Mouse (Mus musculus): ENCODE data around the gene Trmt13.
"Not testable (repeated sequence)": the region's sequence is repeated elsewhere in the genome, so short reads cannot be mapped to it uniquely, and the experiment has no call there.

Trmt13 gene

GRCm38 (mm10) chr3:116614295-116614892 is at the start of gene Trmt13:
Trmt13 (minus strand) TSS chr3:116614587.
- DNase-seq (ENCODE audit: low spot score in 2 of 2), result no peak

DNA sequence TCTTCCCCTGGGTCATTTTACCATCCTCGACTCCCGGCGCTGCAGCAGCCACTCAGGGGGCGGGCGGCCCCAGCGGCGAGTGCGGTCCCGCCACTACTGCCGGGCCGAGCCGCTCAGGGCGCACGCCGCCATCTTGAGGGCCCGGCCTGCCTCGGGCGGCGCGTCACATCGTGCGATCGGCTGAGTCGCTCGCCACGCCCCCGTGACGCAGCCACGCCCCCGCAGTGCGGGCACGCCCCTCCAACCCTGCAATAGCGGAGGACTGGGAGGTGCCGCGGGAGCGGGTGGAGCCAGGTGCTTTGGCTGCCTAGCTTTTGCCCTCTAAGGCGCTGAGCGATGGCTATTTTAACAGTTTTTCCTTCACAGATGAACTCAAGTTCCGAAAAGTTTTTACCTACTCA is 48.1 kb upstream of the Trmt13 start, which contains the start of gene Mfsd14a:
TSS of gene Mfsd14a (minus strand) at position 215 of the 401 bp plus-strand sequence.
- peak; percentile 100 for DNase-seq (ENCODE audit: low spot score in 2 of 2)

DNA sequence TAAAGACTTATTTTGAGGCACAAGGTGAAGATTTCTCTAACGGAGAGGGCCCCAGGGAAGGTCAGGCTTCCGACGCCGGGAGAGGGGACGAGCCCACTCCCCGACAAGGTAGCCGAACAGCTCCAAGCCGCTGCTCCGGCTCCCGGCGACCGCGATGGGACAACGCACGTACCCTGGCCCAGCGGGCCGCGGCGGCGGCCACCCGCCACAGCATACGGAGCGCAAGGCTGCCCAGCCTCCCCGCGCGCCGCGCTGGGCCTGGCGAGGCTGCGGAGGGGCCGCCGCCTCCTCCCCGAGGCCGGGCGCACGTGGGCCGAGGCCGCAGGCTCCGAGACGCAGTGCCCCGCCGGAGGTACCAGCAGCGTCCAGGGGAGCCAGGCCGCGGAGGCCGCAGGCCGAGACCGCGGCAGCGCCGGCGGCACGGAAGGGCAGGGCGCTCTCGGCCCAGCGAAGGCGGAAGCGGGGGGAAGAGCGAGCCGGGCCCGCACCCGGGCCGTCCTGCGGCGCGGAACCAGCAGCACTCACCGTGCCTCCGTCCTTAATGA is 47.6 kb upstream of the Trmt13 start:
- no peak for DNase-seq (ENCODE audit: low spot score in 2 of 2)

- DNase-seq (ENCODE audit: low spot score in 2 of 2), result no peak
Measured at GRCm38 (mm10) chr3:116661288-116661869, 47.0 kb upstream of the Trmt13 start.

- no peak for DNase-seq (ENCODE audit: low spot score in 2 of 2)
Measured at GRCm38 (mm10) chr3:116659856-116660430, 45.6 kb upstream of the Trmt13 start.

- no peak for DNase-seq (ENCODE audit: low spot score in 2 of 2)
Measured at GRCm38 (mm10) chr3:116658928-116659565, 44.7 kb upstream of the Trmt13 start.

DNA sequence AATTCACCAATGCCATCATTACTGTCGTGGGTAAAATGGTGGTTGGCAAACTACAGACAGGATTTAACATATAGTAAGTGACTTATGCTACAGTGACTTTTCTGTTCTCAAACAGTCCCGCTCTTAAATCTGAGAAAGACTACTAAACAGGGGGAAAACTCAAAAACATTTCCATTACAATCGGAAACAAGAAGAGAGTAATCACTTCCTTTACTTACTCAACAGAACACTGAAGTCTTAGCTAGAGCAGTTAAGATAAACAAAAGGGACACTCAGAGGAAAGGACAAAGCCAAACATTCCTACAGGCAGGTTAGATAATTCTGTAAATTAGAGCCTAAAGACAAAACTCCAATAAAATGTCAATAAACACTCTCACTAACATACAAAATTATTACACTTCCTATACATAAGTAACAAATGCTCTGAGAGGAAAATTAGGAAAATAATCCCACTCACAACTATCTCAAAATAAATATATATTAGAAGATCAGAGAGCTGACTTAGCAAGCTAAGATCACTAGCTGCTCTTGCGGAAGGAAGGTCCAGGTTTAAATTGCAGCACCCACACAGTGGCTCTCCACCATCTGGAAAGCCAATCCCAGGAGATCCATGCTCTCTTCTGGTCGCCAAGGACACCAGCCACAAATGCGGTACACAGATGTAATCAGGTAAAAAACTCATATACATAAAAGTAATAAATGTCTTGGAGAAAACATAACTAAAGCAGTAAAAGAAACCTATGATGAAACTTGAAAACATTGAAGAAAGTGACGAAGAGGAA is 42.0 kb upstream of the Trmt13 start:
- DNase-seq (ENCODE audit: low spot score in 2 of 2), result no peak

DNA sequence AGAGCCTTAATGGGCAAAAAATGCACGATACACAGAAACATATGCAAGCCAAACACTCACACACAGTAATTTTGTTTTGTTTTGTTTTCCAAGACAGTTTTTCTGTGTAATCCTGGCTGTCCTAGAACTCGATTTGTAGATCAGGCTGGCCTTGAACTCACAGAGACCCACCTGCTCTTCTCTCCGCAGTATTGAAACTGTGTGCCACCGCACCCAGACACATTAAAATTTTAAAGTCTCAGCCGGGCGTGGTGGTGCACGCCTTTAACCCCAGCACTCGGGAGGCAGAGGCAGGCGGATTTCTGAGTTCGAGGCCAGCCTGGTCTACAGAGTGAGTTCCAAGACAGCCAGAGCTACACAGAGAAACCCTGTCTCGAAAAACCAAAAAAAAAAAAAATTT is 39.7 kb upstream of the Trmt13 start:
- not testable (repeated sequence) for DNase-seq (ENCODE audit: low spot score in 2 of 2)

DNA sequence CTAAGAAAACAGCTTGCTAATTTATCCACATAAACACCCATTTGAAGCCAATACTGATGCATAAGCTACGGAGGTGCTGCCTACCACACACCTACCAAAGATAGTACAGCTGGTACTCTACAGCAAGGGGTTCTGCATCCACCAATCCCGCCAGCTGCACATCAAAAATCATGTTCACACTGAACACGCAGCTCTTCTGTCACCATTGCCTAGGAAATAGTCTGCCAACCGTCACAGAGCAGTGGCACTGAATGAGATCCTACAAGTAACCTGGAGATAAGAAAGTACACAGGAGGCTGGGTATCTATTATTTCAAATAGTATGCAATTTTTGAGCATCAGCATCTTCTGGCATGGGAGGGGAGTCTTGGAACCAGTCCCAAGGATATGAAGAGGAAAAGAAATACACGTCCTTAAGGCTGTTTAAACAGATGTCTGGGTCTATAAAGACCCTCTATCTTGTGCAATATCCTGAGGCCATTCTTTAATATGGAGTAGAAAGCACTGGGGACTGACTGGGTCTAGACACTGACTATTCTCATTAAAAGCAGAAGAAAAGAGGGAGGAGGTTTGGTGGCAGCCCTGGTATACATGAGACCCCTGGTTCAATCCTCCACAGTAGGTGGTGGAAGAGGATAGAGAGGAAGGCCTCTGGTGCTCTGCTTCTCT is 39.0 kb upstream of the Trmt13 start:
- no peak for DNase-seq (ENCODE audit: low spot score in 2 of 2)

DNA sequence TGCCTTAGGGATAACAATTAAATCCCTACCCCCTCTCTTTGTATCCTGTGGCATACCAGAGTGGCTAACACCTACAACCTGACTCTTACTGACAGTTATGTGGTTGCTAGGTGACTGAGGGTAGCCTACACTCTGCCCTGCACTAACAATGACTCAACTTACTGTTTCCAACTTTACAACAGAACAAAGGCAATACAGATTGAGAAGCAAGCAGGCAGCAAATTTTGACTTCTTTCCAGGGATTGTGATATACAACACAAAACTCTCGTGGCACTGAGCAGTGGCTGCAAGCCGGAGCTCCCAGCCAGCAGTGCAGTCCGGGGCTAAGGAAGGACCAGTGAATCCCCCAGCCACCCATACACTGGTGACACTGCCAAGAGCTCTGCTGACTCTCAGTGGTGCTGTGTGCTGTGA is 37.7 kb upstream of the Trmt13 start:
- no peak for DNase-seq (ENCODE audit: low spot score in 2 of 2)

GRCm38 (mm10) chr3:116650698-116651097 is 36.3 kb upstream of the Trmt13 start:
- DNase-seq (ENCODE audit: low spot score in 2 of 2), result no peak

- no peak for DNase-seq (ENCODE audit: low spot score in 2 of 2)
Measured at GRCm38 (mm10) chr3:116648805-116649204, 34.4 kb upstream of the Trmt13 start.

DNA sequence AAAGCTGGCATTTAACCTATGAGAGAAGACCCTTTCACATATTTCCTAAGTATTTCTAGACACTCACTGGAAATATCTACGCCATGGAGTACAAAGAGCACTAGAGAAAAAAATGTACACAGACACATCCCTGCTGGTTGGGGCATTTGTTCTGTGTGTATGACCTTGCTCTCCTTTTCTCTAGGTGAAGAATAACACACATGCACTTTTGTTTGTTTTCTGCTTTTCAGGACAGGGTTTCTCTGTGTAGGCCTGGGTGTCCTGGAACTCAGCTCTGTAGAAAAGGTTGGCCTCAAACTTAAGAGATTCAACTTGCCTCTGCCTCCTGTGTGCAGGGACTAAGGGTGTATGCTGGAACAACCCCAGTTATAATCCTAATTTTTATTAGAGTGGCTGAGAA is 32.0 kb upstream of the Trmt13 start:
- no peak for DNase-seq (ENCODE audit: low spot score in 2 of 2)

DNA sequence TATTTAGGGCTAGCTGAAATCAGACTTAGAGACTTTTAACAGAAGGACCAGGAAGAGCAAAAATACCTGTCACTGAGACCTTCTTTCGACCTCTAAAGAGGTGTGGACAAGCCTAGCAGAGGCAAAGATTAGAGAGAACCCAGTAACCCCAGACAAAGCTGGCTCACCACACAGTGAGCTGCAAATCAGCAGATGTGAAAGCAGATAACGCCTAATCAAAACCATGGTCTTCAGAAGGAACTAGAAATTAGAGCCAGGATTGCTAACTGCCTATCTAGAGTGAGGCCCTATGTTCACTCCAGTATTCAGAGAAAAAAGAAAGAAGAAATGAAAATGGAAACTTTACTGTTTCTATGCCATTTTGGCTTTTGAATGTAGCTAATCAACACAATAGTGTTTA is 28.0 kb upstream of the Trmt13 start:
- DNase-seq (ENCODE audit: low spot score in 2 of 2), result no peak

- DNase-seq (ENCODE audit: low spot score in 2 of 2), result no peak
Measured at GRCm38 (mm10) chr3:116641811-116642371, 27.5 kb upstream of the Trmt13 start.

- DNase-seq (ENCODE audit: low spot score in 2 of 2), result no peak
Measured at GRCm38 (mm10) chr3:116640024-116640423, 25.6 kb upstream of the Trmt13 start.

- no peak for DNase-seq (ENCODE audit: low spot score in 2 of 2)
Measured at GRCm38 (mm10) chr3:116638572-116638971, 24.2 kb upstream of the Trmt13 start.

DNA sequence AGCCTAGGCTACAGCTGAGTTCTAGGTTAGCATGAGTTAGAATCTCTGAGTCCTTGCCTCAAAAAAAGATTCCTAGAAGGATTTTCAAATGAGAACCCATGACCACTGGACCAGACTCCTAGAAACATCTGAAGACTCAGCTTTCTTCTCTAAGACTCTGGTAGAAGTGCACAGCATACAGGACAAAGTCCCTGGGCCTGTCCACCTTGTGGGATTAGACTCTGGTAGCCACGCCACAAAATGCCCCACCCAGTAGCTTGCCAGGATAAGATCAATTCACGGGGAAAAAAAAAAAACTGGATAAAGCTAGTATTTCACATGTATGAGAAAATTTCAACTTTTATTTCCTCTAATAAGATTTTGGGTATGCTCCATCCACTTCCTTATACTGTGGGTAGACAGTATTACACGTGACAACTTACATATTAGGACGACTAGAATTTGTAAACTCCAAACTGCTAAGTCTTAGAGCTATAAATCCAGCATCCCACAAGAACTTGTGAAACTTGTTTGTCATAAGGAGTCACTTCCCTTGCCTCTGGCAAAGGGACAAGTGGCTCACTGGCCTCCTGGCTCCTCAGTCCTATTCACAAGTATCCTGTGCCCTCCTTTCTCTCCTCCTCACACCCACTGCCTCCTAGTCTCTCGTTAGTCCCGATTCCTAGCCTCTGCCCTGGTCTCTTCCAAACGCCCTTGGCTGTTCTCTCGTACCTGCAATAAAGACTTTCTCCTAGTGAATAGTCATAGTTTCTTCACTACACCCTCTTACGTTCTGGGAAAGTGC is 23.5 kb upstream of the Trmt13 start:
- no peak for DNase-seq (ENCODE audit: low spot score in 2 of 2)

DNA sequence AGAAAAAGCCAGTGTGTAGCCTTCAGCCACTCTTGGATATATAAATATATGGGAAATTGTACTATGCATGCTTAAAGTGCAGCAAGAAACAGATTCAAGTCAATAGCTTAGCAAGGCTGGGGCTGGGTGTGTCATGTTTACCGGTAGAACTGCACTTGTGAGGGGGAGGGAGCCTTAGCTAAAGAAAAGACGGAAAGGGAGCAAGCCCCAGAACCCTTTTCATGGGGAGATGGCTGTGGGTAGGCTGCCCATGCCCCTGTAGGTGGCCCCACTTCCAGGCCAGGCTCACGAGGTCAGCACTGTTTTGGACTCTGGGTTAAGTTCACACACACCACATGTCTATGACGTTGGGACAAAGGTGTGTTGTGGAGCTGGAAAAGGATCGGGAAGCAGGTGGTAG is 21.4 kb upstream of the Trmt13 start:
- no peak for DNase-seq (ENCODE audit: low spot score in 2 of 2)

DNA sequence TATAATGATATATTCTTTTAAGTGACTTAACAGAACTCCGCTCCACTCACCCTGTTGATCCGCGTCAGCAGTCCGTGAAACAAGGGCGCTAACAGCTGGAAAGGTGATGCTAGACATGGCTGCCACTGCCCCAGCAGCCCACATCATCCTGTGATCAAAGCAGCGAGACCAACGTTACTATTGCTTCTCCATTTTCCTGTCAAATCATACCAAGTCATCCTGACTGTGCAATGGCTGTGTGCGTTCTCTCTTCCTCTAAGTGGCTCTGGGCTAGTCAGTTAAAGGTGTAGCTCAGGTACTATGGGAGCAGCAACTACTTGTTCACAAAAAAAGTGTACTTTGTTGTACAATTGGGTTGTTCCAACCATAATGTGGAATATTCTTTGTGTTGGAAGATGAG is 20.5 kb upstream of the Trmt13 start:
- DNase-seq (ENCODE audit: low spot score in 2 of 2), result no peak
